Mouse (Mus musculus): ENCODE results near the gene Ltv1.

The Ltv1 gene

DNA sequence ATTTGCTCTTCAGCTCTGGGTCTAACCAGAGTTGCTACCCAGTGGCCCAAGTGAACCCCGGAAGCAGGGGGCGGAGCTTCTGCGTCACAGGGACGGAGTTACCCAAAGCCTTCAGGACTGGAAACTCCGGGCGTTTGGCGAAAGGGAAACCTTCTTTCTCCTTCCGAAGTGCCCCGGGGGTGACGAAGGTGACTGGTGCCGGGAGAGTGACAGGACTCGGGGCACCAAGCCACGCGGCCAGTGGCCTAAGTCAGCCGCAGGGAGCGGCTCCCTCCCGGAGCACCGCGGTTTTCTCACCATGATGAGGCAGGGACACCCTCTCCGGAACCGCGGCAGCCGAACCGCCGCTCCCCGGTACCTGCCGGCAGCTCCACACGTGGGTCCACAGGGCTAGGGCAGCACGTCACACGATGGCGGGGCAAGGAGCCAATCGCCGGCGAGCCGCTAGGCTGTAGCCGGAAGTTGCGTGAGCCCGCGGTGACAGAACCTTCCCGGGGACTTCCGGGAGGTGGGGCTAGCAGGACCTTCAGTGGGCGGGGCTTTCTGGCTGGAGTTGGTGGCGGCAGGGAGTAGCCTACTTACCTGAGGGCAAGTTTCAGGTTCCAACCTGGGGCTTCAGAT lies at the start of gene Ltv1:
Ltv1 (minus strand) TSS at position 438 of the 621 bp plus-strand sequence.
- peak; percentile 91 for DNase-seq (ENCODE audit: low spot score)

DNA sequence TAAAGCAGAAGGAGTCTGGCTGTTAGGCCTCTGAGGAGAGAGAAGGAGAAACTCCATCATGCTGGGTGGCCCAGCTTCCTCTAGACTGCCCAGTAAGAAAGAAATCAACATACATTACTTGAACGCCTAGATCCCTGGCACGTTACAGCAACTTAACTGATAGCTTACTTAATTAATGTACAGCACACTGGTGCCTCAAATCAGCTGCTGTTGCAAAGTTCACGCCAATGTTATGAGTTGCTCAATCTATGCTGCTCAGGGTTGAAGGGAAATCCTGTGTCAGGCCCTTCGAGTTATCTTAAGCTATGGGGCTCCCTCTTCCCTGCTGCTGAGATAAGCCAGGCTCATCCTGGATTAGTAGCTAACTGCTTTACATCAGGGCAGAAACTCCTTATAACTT lies 47.5 kb upstream of the Ltv1 start:
- no peak for DNase-seq (ENCODE audit: low spot score)

DNA sequence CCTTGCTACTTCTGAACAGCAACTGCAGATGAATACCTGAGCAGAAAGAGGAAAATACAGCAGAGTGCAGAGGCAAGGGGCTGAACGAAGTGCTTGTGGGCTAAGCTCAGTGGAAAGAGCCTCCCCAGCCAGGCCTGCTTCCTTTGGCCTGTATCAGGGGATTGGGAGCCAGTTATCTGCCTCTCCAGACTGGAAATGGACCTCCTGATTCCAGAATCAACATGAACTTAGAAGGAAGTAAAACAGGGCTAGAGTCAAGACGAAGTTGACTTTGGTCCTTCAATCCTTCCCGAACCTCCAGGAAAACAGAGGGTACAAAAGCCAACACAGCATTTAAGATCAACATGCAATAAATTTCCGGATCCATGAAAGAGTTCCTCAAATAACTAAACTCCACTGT lies 45.2 kb upstream of the Ltv1 start:
- no peak for DNase-seq (ENCODE audit: low spot score)

DNA sequence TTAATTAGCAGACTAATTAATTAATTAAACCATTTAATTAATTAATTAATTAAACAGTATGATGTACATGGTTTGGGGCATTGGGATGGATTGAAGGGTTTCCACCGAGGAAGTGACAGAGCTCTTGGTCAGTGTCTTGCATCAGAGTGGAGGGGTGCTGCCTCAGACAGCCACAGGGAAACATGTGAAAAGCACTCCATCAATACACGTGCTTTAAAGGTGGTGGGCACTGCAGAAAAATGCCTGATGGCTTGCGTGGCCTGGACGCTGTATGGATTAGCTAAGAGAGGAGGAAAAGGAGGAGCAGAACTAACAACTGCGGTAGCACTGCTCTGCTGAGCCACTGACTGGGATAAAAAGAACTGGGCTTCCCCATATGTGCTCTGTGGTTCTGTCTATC lies 43.9 kb upstream of the Ltv1 start:
- DNase-seq (ENCODE audit: low spot score) = no peak

DNA sequence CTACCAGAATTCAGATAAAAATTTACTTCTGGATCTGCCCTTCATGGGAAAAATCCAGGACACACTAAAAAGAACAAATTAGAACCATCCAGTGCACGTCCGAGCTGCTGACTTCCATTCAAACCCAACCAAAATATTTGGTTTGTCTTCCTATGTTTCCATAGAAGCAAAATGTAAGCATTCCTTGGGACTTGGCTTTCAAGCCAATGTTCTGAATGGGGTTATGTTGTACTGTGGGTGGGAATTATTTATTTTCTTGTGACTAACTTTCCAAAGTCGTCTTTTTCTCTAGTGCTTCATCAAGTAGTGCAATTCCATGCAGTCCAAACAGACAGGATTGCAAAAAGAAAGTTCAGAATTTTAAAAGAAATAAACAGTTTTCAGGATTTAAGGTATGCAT lies 41.5 kb upstream of the Ltv1 start:
- no peak for DNase-seq (ENCODE audit: low spot score)

DNA sequence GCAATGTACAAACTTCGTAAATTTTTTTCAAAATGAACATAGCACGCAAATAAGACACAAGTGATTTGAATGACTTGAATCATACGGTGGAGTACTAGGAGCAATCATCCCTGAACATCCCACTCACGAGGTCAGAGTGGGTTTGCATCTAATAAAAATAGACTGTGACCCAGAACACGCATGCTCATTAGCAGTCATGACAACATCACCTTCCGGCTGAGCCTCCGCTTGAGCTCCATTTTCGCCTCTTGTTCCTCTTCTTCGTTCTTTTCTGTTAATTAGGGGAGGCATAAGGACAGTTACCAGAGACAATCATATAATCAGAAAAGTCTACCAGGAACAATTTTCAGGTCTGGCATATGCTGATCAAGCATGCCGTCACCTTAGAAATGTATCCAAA lies 41.0 kb upstream of the Ltv1 start:
- no peak for DNase-seq (ENCODE audit: low spot score)

DNA sequence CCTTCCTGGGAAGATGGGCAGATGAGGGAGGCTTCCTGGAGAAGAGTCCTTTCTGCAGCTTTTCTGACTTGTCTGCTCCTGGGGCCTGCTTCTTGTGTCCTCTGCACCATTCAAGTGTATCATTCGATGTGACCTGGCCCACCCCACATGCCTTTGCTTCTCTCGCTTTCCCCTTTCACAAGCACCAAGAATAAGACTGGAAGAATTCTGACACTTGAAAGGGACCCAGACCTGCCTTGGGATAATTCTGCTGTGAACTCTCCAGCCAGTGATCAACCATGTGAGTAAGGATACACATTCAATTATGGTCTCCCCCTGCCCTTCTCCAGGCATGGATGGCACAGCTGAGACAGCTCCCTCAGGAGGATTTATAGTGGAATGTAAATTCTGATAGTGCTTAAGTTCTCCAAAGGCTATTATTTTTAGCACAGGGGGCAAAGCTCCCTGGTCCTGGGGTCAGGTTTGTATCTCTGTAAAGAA lies 40.2 kb upstream of the Ltv1 start:
- DNase-seq (ENCODE audit: low spot score) = no peak

DNA sequence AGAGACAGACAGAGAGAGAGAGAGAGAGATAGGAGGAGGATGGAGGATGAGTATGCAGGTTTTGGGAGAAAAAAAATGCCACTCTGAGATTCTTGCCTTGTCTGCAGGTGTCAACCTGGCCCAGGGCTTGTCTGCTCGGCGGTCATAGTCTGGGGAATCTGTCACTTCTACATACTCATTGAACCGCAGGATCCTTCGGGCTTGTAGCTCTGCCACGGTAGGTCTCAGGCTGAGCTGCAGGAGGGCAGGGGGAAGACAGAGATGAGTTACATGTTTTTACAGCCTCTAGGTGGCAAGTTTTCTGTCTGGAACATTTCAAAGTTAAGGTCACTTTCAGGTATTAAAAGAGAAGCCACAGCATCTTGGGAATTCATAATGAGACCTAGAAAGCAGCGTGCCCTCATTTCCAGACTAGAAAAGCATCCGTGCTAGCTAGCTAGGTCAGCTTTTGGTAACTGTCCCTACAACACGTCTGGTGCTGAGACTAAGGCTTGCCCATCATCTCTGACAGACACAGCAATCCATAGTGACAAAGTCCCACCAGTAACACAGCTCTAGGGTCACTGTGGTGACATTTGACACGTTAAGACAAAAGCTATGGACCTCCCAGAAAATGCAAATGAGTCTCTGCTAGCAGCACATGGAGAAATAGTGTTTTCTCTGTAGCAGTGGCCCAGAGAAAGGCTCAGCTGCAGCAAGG lies 39.6 kb upstream of the Ltv1 start:
- no peak for DNase-seq (ENCODE audit: low spot score)

DNA sequence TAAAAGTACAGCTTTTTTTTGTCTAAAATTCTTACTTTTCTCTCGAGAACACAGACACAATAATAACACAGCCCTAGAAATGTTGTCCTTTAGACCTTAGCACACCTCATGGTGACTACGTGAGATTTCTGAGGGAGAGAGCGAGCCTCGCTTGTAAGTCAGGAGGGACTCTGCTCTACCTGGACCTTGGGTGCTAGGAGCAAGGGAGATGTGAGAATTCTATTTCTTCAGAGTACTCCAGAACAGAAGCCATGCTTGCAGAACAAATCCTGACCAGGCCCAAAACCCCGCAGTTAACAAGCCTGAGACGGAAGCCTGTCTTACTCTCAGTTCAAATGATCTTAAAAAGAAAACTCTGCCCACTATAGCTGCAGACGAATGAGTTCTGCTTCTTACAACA lies 37.7 kb upstream of the Ltv1 start:
- no peak for DNase-seq (ENCODE audit: low spot score)

DNA sequence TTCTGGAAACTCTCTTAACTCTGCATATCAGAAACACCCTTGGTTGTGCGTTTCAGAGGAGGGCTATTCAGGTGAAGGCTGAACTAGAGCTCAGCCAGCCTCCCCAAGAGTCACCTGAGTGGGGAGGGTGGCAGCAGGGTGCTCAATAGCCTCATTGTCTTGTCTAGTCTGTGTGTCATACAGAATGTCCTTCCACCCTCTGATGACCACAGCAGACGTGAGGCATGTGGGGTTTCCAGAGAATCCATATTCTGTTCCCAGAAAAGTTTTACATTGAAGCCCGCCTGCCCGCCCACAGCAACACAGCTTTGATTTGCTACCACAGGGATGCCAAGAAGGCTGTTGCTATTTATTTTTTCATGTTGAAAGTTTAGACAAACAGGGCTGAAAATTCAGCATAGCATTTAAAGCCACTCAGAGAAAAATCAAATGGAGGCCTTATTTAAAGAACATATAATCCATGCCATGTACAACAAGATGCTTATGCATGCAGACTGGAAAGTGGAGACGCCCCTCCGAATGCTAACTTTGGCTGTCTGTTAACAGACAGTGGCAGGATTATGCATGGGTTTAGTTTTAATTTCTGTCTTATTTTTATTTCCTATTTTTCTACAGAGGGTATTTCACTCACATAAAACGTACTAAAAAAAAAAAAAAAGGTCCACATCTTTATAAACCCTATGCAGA lies 32.6 kb upstream of the Ltv1 start:
- no peak for DNase-seq (ENCODE audit: low spot score)

DNA sequence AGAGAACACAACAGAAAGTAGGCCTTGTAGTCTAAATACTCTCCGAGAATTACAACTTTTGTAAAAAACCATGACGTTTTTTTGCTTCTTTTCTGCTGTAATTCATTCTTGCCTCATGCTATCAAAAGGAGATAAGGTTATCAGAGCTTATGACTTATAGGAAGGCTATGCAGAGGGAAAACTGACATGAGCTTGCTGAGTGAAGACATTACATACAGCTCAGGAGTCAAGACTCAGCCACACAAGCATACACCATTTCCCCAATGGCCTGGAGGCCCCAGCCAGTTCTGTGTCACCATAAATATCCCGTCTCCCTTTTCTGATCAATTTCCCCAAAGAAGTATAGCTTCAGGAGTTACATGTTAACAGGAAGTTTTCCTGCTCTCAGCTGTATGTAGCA lies 29.2 kb upstream of the Ltv1 start:
- no peak for DNase-seq (ENCODE audit: low spot score)

DNA sequence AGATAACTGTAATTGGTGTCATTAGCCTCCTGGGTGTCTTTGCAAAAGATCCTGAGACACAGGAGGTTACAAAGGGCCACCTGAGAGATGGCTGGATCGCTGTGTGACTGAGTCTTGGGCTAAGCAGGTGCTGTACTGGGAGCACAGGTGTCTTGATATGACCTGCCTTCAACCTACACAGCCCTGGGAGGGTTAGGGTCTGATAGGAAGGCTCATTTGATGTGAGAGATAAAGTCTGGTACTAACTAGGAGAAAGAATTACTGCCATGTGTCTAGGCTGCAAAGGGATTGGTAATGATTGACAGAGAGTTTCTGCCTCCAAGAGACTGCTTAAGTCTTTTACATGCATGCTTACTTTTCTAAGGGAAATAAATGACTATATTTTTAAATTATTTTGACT lies 27.1 kb upstream of the Ltv1 start:
- no peak for DNase-seq (ENCODE audit: low spot score)

DNA sequence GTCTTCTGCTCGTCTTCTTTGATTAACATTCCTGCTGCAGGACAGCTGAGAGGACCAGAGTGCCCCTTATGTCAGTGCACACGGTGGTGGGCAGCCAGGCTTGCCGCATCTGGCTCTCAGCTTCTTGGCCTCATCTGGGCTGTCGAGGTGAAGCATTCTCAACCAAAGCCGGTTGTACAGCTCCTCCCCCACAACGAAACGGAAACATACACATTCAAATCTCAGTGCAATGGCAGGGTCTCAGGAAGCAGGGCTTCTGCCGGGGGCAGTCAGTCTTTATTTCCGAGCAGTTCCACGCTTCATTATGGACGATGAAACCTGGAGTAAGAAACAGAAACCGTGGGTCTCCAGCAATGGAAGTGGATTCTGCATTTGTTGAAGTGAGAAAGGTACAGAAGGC lies 21.0 kb upstream of the Ltv1 start:
- no peak for DNase-seq (ENCODE audit: low spot score)

DNA sequence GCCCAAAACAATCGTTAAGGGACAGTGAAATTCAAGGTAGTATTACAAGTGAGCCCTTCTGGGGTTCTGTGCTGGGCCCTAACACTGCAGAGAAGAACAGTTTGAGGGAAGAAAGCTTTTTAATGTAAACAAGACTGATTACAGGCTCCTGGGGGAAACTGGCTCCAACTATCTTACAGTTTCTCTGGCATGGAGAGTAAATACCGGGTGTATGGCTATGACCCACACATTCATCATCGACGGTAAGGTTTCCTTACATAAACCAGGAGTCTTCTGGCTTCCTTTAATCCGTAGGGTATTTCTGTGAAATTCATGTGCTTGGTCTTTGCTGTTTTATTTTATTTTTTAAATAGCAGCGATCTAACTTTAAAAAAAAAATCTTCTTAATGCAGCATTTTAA lies 19.9 kb upstream of the Ltv1 start:
- no peak for DNase-seq (ENCODE audit: low spot score)

DNA sequence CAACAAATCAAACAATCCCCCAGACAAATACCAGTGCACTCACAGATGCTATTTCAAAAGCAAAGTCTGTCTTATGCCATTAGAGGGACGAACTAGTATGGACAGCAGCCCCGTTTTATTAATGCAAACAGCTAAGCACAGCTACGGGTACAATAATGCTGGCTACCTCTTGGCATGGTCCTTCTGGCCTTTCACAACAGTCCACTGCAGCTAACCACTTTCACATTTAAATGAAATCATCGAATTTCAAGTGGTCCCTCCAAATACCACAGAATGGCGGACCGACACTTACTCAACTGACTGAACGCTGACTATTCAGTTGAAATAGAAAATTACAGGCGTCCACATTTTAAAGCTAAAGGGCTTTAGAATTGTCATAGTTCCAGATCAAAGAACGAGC lies 19.4 kb upstream of the Ltv1 start:
- DNase-seq (ENCODE audit: low spot score) = no peak

DNA sequence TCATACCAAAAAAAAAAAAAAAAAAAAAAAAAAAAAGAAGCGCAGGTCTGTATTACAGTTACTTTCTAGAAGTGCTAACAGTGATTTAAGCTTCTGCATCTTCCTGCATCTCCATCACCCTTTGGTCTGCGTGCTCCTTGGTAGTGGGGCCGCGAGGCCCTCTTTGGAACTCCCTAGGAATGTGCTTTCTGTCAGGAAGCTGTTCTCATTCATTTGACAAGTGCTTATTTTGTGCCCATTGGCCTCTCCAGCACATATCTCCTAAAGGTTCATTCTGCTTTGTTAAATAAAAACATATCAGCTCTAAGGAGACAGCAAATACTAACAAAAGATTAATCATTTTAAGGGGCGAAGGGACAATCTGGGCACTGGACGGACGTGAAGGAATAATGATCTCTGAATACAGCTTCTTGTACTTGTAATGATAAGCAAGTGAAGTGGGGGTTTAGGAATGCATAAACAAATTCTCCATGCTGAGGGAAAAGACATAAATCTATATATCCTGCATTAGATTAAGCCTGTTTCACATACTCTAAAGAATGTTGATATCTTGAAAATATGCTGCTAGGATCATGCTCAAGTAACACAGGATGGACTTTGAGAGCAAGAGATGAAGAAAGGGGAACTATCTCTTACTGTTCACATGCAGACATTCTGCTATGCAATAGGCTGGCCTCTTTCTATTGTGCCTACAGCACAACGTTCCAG lies 17.1 kb upstream of the Ltv1 start:
- DNase-seq (ENCODE audit: low spot score) = no peak

DNA sequence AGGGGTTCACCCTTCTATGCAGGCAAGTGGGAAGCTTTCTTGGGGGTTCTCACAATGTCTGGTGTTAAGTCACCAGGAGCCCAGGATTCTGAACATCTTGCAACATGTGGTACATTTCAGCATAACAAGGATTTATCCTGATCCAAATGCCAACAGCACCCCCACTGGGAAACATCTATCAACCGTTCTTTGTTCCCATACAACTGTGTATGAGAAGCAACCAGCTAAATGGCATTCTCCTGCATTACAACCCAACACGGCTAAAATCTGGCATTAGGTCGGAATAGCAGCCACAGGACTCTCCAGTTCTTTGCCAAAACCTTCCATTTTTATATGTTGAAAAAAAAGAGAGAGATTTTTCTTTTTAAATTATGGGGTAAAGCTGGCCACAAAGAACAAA lies 16.5 kb upstream of the Ltv1 start:
- DNase-seq (ENCODE audit: low spot score) = no peak

DNA sequence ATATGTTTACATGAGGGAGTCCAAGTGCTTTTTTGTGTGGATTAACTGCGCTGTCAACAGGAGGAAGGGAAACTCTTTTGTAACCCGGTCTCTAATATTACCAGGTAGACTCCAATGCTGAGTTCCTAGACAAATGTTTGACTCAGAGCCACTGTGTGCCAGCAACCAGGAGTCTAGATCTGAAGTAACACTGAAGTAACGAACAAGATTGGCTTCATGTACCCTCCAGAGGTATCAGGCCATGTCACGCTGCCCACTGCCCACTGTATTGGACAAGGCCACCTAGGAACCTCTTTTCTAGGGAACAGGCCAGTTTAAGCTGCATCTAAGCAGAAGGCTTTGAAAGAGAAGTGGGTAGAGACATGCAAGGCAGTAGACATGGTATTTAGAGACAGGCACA lies 16.1 kb upstream of the Ltv1 start:
- DNase-seq (ENCODE audit: low spot score) = no peak

DNA sequence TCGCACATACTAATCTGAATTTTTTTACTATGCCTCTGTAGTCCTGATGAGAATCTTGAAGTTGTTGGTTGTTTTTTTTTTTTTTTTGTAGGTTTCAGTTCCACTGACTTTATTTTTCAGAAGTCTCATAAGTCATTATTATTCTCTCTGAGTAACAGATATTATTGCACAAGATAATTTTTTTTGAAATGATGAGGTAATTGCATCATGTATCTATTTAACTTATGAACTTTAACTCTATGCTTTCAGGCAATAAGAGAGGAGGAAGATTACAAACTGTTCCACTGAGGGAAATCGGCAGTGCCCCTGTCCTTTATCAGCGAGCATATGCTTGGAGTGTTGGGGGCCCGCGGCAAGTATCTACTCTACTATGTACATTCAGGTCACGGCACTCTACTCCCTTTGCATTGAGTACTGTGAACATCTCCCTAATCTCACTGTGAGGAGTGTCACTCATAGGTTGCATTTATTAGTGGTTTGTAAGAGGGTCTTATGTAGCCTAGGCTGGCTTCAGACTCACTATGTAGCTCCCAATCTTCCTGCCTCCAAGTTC lies 8.8 kb upstream of the Ltv1 start:
- DNase-seq (ENCODE audit: low spot score) = no peak

DNA sequence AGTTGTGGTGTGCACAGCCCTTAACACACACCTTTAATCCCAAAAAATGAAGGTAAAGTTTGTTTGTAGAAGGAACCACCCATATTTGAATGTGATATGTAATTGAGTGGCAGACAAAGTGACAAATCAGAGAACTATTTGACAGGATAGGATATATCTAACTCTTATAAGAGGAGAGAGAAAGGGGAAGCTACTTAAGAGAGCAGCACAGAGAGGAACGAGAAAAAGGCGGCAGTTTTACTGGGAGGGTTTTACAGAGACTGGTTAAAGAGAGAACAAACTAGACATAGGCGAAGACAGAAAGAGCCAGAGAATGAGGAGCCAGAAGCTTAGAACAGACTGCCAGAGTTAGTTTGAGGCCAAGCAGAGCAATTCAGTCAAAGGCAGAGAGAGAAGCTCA lies 7.9 kb upstream of the Ltv1 start:
- DNase-seq (ENCODE audit: low spot score) = no peak

DNA sequence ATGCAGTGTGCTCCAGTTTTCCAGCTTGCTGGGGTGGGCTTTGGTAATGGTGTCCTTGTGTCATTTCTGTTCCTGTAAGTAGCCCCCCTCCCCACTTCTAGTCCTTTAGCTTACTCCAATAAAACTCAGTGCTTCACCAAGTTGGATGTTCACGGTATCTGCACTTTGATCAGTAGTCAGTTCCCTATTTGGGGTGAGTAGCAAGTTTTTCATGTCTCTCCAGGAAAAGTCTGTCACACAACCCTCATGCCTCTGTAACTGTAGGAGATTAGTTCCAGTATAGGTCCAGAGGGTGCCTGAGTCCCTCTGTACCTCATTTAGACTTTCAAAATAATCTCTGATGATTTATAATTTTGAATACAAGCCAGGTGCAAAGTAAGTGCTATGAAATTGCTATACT lies 6.3 kb upstream of the Ltv1 start:
- no peak for DNase-seq (ENCODE audit: low spot score)

DNA sequence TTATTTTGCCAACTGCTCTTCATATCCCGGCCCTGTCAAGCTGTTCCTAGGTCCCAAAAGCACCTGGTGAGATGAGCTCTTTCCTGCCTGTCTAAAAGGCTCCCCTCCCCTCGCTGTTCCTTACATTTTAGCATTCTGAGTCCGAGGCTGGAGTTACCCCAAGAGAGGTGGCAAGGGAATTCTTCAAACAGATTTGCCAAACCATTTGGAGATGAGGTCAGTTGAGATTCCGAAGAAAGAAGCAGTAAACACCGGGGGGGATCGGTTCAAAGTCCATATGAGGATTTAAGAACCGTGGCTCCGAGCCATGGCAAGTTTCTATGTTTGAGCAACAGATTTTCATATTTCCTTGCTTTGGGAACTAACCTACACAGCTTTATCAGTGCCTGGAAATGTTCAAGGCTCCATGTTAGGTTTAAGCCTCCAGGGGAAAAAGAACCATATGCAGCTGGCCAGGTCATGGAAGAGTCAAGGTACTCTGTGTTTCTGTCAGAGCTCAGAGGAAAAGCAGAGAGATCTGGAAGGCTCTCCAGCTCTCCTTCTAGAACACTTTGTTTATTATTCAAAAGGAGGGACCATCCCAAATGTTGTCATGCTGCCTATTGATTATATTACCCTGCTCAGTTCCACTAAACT lies 4.0 kb upstream of the Ltv1 start:
- no peak for DNase-seq (ENCODE audit: low spot score)

All from ovary, adult 18-20 months (tissue).